18 mouse cellular contexts compared by ENCODE assay signal in the genomic region with DNA sequence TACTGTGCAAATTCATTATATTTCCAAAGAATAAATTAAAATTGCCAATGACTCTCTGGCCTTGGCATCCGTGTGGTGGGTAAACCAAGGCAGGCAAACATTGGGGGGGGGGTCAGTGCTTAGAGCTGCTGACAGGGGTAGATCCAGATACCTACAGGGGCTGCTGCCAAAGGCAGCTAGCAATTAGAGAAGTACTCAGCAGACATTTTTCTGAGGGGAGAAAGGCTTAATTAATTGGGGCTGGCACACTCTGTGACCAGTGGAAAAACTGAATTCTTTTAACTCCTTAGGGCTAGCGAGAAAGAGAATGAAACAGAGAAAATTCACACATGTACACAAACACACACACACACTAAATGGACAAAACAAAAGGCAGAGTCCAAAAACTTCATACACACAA.
"Had no signal": no experiment of that assay in that cellular context is flagged by ENCODE, and none has a peak within 500 bp of the region (broad histone marks: within the 10 kb centered on the region; RNA-seq: fewer than 3 reads in every experiment).

No protein-coding gene starts in this region.

- H3K4me2 ChIP-seq: lung, embryonic 15.5 days; midbrain, embryonic 11.5 days; midbrain, embryonic 13.5 days; midbrain, embryonic 15.5 days; neural tube, embryonic 12.5 days had no signal

- ATAC-seq: liver, postnatal 0 days; lung, postnatal 0 days; midbrain, embryonic 13.5 days; midbrain, embryonic 15.5 days had no signal

- H3K27ac ChIP-seq: lung, embryonic 15.5 days; macrophage; midbrain, embryonic 13.5 days; midbrain, embryonic 15.5 days; neural tube, embryonic 12.5 days had no signal

- H3K9me3 ChIP-seq: lung, embryonic 15.5 days; megakaryocyte, embryonic 14.5 days; midbrain, embryonic 13.5 days; midbrain, embryonic 15.5 days; neural tube, embryonic 12.5 days had no signal

- H3K4me3 ChIP-seq: lung, embryonic 15.5 days; megakaryocyte, embryonic 14.5 days; midbrain, embryonic 13.5 days; midbrain, embryonic 15.5 days; neural tube, embryonic 12.5 days had no signal

- H3K36me3 ChIP-seq: lung, embryonic 15.5 days; midbrain, embryonic 13.5 days; midbrain, embryonic 15.5 days; neural tube, embryonic 12.5 days had no signal

- H3K9ac ChIP-seq: liver, postnatal 0 days; lung, embryonic 15.5 days; midbrain, embryonic 13.5 days; midbrain, embryonic 15.5 days; neural tube, embryonic 12.5 days had no signal

- H3K4me1 ChIP-seq: lung, embryonic 15.5 days; megakaryocyte, embryonic 14.5 days; midbrain, embryonic 13.5 days; midbrain, embryonic 15.5 days; neural tube, embryonic 12.5 days had no signal

- DNase-seq: liver, postnatal 0 days; lung, adult 2 months; lung, postnatal 14 days; lung, postnatal 36 days; right cerebral cortex, postnatal 25 days; right cerebral cortex, postnatal 4 days; spleen, adult 18-20 months; thymus, adult 18-20 months; thymus, postnatal 14 days; thymus, postnatal 36 days had no signal

- H3K27me3 ChIP-seq: lung, embryonic 15.5 days; megakaryocyte, embryonic 14.5 days; midbrain, embryonic 13.5 days; midbrain, embryonic 15.5 days; neural tube, embryonic 12.5 days had no signal
